10 mouse cellular contexts compared by ENCODE assay signal in genomic region chr5:134901012-134901643, GRCm38 (mm10). TPM values are rescaled to one million over a fixed set of nuclear protein-coding genes. Genes with fewer than 3 reads are reported as not detected.
DNase-seq lines count a peak whose midpoint lies in the region.
"Had no signal": no experiment of that assay in that cellular context is flagged by ENCODE, and none has a peak within 500 bp of the region (broad histone marks: within the 10 kb centered on the region; RNA-seq: fewer than 3 reads in every experiment).

No protein-coding gene starts in this region.

- peak; percentile 16 for DNase-seq in cerebellum, adult 11 months
- no peak for DNase-seq in cerebellum, adult 11-12 months
- DNase-seq in thymus, postnatal 4 days = peak; percentile 46
- no peak for DNase-seq in thymus, postnatal 0 days (ENCODE audit: low spot score)
- DNase-seq in heart, postnatal 10 days = peak; percentile 73 to 75
- DNase-seq in kidney, postnatal 36 days = peak; percentile 41 to 66
- DNase-seq in lung, postnatal 36 days = peak; percentile 73
- DNase-seq in c-Kit-positive CD71-positive TER-119-positive erythroid progenitor cells, embryonic 14.5 days (ENCODE audit: low spot score) = no peak

- intact Hi-C loops in heart, postnatal 10 days (cut with DNase I) = loop anchor here (2.0 to 5.0 kb wide), 2 partner anchors 192 to 399 kb away; no protein-coding TSS in a partner anchor

RNA-seq across cellular contexts. Expression of gene Tmem270, which starts 5.4 kb away (rescaled TPM):
- not detected in 2 replicates for polyA plus RNA-seq in thymus, postnatal 0 days (2015; fragmentation: Nextera tagmentation; extraction: Ambion mirVana)
- total RNA-seq in heart, postnatal 10 days (2021) = not detected
- polyA plus RNA-seq: C2C12; neural tube, embryonic 14.5 days had no signal

RNA-seq across cellular contexts. Expression of gene Cldn13, which starts 14.2 kb away (rescaled TPM):
- polyA plus RNA-seq in thymus, postnatal 0 days (2015; fragmentation: Nextera tagmentation; extraction: Ambion mirVana) = 4.1 and 5.0 TPM in 2 replicates
- total RNA-seq in heart, postnatal 10 days (2021) = not detected
- polyA plus RNA-seq: C2C12 had no signal

RNA-seq across cellular contexts. Expression of gene Mettl27, which starts 31.0 kb away (rescaled TPM):
- polyA plus RNA-seq in thymus, postnatal 0 days (2015; fragmentation: Nextera tagmentation; extraction: Ambion mirVana) = 19.9 and 29.5 TPM in 2 replicates
- total RNA-seq in heart, postnatal 10 days (2021) = 1 to 10 TPM; 7.0 to 7.4 TPM

RNA-seq across cellular contexts. Expression of gene Cldn4, which starts 45.6 kb away (rescaled TPM):
- polyA plus RNA-seq in thymus, postnatal 0 days (2015; fragmentation: Nextera tagmentation; extraction: Ambion mirVana) = 32.6 and 35.4 TPM in 2 replicates
- under 1 TPM in 1 of 2 experiments, not detected in 1; 0.14 TPM for total RNA-seq in heart, postnatal 10 days (2021)
- polyA plus RNA-seq: neural tube, embryonic 14.5 days had no signal

Comparison
In these comparisons a context has a peak if more than half of its experiments do, and no peak if none do; other contexts are left out.
1. DNase-seq: peak in cerebellum, adult 11 months (single experiment), thymus, postnatal 4 days (single experiment), heart, postnatal 10 days (2 of 2), kidney, postnatal 36 days (2 of 2) and lung, postnatal 36 days (single experiment); none in cerebellum, adult 11-12 months (single experiment), thymus, postnatal 0 days (single experiment) and c-Kit-positive CD71-positive TER-119-positive erythroid progenitor cells, embryonic 14.5 days (single experiment).